Mouse (Mus musculus) skeletal muscle tissue, adult 2 months (tissue): Measurements from ENCODE around the gene Mdc1.
A peak's percentile ranks its signal among the peaks of the same experiment; 100 is the strongest.

ENCODE experiments used
- DNase-seq: peaks from one replicate; pipeline ENCODE4 v3.0.0-alpha.2; 2012; ENCODE audit warnings: low read depth, low spot score

Gene Mdc1

GRCm38 (mm10) chr17:35882924-35883323 is 41.6 kb downstream of the Mdc1 start:
- no peak for DNase-seq

- DNase-seq = no peak
Measured at GRCm38 (mm10) chr17:35883777-35884176, 42.5 kb downstream of the Mdc1 start.

- no peak for DNase-seq
Measured at GRCm38 (mm10) chr17:35887725-35888124, 46.4 kb downstream of the Mdc1 start.

- DNase-seq = peak; percentile 94
Measured at GRCm38 (mm10) chr17:35896781-35897643, 55.7 kb downstream of the Mdc1 start, which contains the start of gene 2310061I04Rik. 2310061I04Rik (minus strand) TSS chr17:35897431.

- no peak for DNase-seq
Measured at GRCm38 (mm10) chr17:35897644-35898573, 56.6 kb downstream of the Mdc1 start.

- no peak for DNase-seq
Measured at GRCm38 (mm10) chr17:35900636-35901035, 59.3 kb downstream of the Mdc1 start.

GRCm38 (mm10) chr17:35903343-35903991 is 62.2 kb downstream of the Mdc1 start:
- peak; percentile 59 for DNase-seq

- no peak for DNase-seq
Measured at GRCm38 (mm10) chr17:35903992-35904355, 62.7 kb downstream of the Mdc1 start.

- no peak for DNase-seq
Measured at GRCm38 (mm10) chr17:35905587-35905986, 64.3 kb downstream of the Mdc1 start.

- DNase-seq = no peak
Measured at GRCm38 (mm10) chr17:35907609-35908008, 66.3 kb downstream of the Mdc1 start.
